Mouse (Mus musculus): ENCODE measurements at regions not wholly inside any gene's neighbourhood (a gene's known extent, or its start where the extent isn't known, plus 50 kb on each side); places are given as distances from the start of the nearest gene placed in this dataset.

DNA sequence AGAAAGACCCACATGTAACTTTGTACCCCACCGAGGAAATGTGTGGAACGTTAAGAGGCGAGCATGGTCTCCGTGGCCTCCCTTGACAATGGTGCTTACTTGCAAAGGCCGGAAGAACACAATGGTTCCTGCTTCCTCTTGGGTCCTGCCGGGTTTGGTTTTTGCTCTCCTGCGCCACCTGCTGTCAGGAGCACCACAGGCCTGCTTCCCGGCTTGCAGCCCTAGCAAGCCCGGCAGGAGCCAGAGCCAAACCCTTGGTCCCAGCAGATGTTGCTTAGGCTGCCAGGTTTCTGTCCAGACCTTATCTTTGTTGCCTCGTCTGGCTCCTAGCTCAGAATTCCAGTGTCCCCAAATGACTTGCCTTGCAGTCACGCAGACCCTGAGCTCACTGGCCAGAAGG is 300.2 kb upstream of the Ubash3b start:
- TF ChIP-seq CTCF (IDR thresholded peaks at IDR 0.05; ENCODE audit: low read depth) (peak; percentile 87), EP300 (IDR thresholded peaks at IDR 0.05; ENCODE audit: low read depth) (no peak)

Measured in liver, embryonic 14.5 days (tissue).